Mouse (Mus musculus) lung, postnatal 0 days (tissue): ENCODE measurements around the gene Afg3l1.
"Not testable (repeated sequence)": the region's sequence is repeated elsewhere in the genome, so short reads cannot be mapped to it uniquely, and the experiment has no call there.

Experiments
- CTCF ChIP-seq: IDR thresholded peaks from 2 replicates; pipeline ENCODE4 v1.5.1; 2016; ENCODE audit warnings: antibody characterized with exemption, mild to moderate bottlenecking
- EP300 ChIP-seq: IDR thresholded peaks from 2 replicates; pipeline ENCODE4 v1.6.1; 2016; ENCODE audit warnings: antibody characterized with exemption, mild to moderate bottlenecking, control low read depth

- TF ChIP-seq EP300, CTCF: not testable (repeated sequence)
Measured at GRCm38 (mm10) chr8:123474549-123474948, 3.2 kb upstream of the Afg3l1 start.
